In the genomic region with DNA sequence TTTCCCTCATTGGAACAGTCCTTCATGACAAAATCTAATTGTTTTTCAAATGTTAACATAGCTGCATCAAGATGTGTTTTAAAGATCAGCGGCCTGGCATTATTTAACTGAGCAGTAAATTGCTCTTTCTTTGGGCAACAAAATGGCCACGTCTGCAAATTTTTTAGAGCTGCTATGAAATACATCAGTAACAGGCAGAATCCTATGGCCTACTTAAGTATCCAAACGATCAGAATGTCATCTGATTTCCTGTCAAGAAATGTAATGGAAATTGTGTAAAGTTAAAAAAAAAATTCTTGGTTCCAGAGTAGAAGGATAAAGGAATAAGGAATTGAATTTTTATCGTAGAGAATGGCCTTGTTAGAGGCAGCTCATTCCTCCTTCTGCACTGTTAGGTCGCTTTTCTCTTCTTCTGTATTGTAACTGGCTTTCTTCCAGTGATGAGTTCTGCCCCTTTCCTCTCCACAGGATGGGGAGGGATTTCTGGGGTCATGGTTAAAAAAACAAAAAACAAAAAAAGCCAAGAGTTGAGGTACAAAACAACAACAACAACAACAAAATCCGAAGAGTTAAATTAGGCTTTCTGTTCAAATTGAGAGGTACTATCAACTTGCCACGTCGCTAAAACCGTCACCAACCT, we compare ENCODE assay signal across 8 mouse cellular contexts. TPM values are rescaled to one million over a fixed set of nuclear protein-coding genes. Genes with fewer than 3 reads are reported as not detected.
DNase-seq lines count a peak whose midpoint lies in the region; ATAC-seq and TF ChIP-seq lines count a peak whose summit lies in the region.

No protein-coding gene starts in this region.

- peak overlapping the region; percentile 52 for H3K9ac ChIP-seq in lung, embryonic 14.5 days
- H3K9ac ChIP-seq in intestine, embryonic 15.5 days: no peak overlapping the region; the same call in 1 of the 2 replicates

- H3K4me1 ChIP-seq in lung, embryonic 14.5 days (ENCODE audit: insufficient read depth): no peaks in the 10 kb centered on the region
- peaks cover 17% of the 10 kb centered on the region for H3K4me1 ChIP-seq in embryonic facial prominence, embryonic 10.5 days
- no peaks in the 10 kb centered on the region for H3K4me1 ChIP-seq in intestine, embryonic 15.5 days (replicated peaks)
- H3K4me1 ChIP-seq in olfactory bulb, adult 2 months (ENCODE audit: control insufficient read depth, insufficient read depth, low read length): no peaks in the 10 kb centered on the region

- peak overlapping the region; percentile 76 for H3K4me2 ChIP-seq in lung, embryonic 14.5 days
- peak overlapping the region; percentile 86 for H3K4me2 ChIP-seq in intestine, embryonic 15.5 days (replicated peaks)

- peak overlapping the region; percentile 89 for H3K4me3 ChIP-seq in lung, embryonic 14.5 days (ENCODE audit: low read depth, low read length)
- H3K4me3 ChIP-seq in embryonic facial prominence, embryonic 10.5 days: peak overlapping the region; percentile 98
- H3K4me3 ChIP-seq in intestine, embryonic 15.5 days (replicated peaks): peak overlapping the region; percentile 94; the same call in 1 of the 2 replicates
- no peak overlapping the region for H3K4me3 ChIP-seq in olfactory bulb, adult 2 months (ENCODE audit: insufficient read depth, low read depth, low read length)

- H3K9me3 ChIP-seq in lung, embryonic 14.5 days (ENCODE audit: low read depth, low read length): no peaks in the 10 kb centered on the region
- no peaks in the 10 kb centered on the region for H3K9me3 ChIP-seq in embryonic facial prominence, embryonic 10.5 days
- H3K9me3 ChIP-seq in intestine, embryonic 15.5 days: no peaks in the 10 kb centered on the region

- ATAC-seq in lung, embryonic 14.5 days (ENCODE audit: insufficient read depth): no peak
- no peak for ATAC-seq in intestine, embryonic 15.5 days
- no peak for ATAC-seq in granulocyte monocyte progenitor cell, adult 5-6 weeks (replicated peaks; ENCODE audit: poor library complexity, severe bottlenecking)
- no peak for ATAC-seq in activated CD4-positive, CD25-positive, alpha-beta regulatory T cell, adult 4 months

- no peak for TF ChIP-seq CTCF in lung, embryonic 14.5 days (IDR thresholded peaks at IDR 0.05; ENCODE audit: low read depth)
- no peak for TF ChIP-seq CTCF in olfactory bulb, adult 2 months (IDR thresholded peaks at IDR 0.05; ENCODE audit: insufficient read depth, low read depth, low read length)

- TF ChIP-seq POLR2A in olfactory bulb, adult 2 months (IDR thresholded peaks at IDR 0.05; ENCODE audit: insufficient read depth, low read depth, low read length): no peak

- DNase-seq in lung, embryonic 14.5 days: peak; percentile 44
- no peak for DNase-seq in lung, postnatal 14 days
- DNase-seq in embryonic facial prominence, embryonic 10.5 days (ENCODE audit: low spot score): no peak
- no peak for DNase-seq in spleen, postnatal 36 days (ENCODE audit: low spot score in 2 of 2)

- H3K27ac ChIP-seq in lung, embryonic 14.5 days (ENCODE audit: low read depth): peak overlapping the region; percentile 94
- H3K27ac ChIP-seq in embryonic facial prominence, embryonic 10.5 days (replicated peaks): peak overlapping the region; percentile 93
- H3K27ac ChIP-seq in intestine, embryonic 15.5 days: peak overlapping the region; percentile 82
- H3K27ac ChIP-seq in olfactory bulb, adult 2 months (ENCODE audit: insufficient read depth, low read depth, low read length): peak overlapping the region; percentile 69

- no peaks in the 10 kb centered on the region for H3K36me3 ChIP-seq in lung, embryonic 14.5 days (ENCODE audit: insufficient read depth)
- H3K36me3 ChIP-seq in embryonic facial prominence, embryonic 10.5 days (replicated peaks): no peaks in the 10 kb centered on the region
- H3K36me3 ChIP-seq in intestine, embryonic 15.5 days: no peaks in the 10 kb centered on the region

- no peaks in the 10 kb centered on the region for H3K27me3 ChIP-seq in lung, embryonic 14.5 days (ENCODE audit: insufficient read depth, low read length)
- H3K27me3 ChIP-seq in embryonic facial prominence, embryonic 10.5 days (replicated peaks; ENCODE audit: low read depth, poor library complexity, severe bottlenecking): no peaks in the 10 kb centered on the region
- no peaks in the 10 kb centered on the region for H3K27me3 ChIP-seq in intestine, embryonic 15.5 days (replicated peaks)

- WGBS in lung, embryonic 14.5 days: 24% methylated on average over 9 of the region's 9 CpGs
- WGBS in embryonic facial prominence, embryonic 10.5 days: 34% methylated on average over 9 of the region's 9 CpGs
- WGBS in intestine, embryonic 15.5 days: 30% methylated on average over 9 of the region's 9 CpGs
- 17% methylated on average over 9 of the region's 9 CpGs for WGBS in olfactory bulb, adult 2 months

RNA-seq across cellular contexts. Expression of a gene that starts 0.8 kb away (rescaled TPM):
- 9.6 and 10.8 TPM in 2 replicates for polyA plus RNA-seq in lung, embryonic 14.5 days (2014; fragmentation: Nextera tagmentation; extraction: Ambion mirVana)
- 9.3 and 9.4 TPM in 2 replicates for polyA plus RNA-seq in embryonic facial prominence, embryonic 10.5 days (2016; fragmentation: Nextera tagmentation; extraction: Ambion mirVana)
- 4.8 and 5.4 TPM in 2 replicates for polyA plus RNA-seq in intestine, embryonic 15.5 days (2015; fragmentation: Nextera tagmentation; extraction: Ambion mirVana)
- polyA plus RNA-seq in olfactory bulb, adult 2 months (2012; ENCODE audit: insufficient read depth, insufficient read length, low replicate concordance, missing spikeins): not detected in 2 replicates
- 60.6 and 67.4 TPM in 2 replicates for total RNA-seq in granulocyte monocyte progenitor cell, adult 5-6 weeks (2014; fragmentation: Nextera tagmentation)
- total RNA-seq in granulocyte monocyte progenitor cell, adult 5-6 weeks (2017): 90.3 and 112 TPM in 2 replicates
- polyA plus RNA-seq in activated CD4-positive, CD25-positive, alpha-beta regulatory T cell, adult 4 months (2017; shearing (Covaris generic)): 10 to 100 TPM; 12.0 to 16.7 TPM
